Mouse (Mus musculus): ENCODE results near the gene Gm17349.
A peak's percentile ranks its signal among the peaks of the same experiment; 100 is the strongest.
"Not testable (repeated sequence)": the region's sequence is repeated elsewhere in the genome, so short reads cannot be mapped to it uniquely, and the experiment has no call there.

Gm17349 gene

GRCm38 (mm10) chr15:99717386-99718334 lies 12.4 kb upstream of the Gm17349 start, which contains the start of gene Gpd1:
Gene Gpd1 (plus strand): TSS chr15:99717515.
- peak; percentile 46 for DNase-seq

DNA sequence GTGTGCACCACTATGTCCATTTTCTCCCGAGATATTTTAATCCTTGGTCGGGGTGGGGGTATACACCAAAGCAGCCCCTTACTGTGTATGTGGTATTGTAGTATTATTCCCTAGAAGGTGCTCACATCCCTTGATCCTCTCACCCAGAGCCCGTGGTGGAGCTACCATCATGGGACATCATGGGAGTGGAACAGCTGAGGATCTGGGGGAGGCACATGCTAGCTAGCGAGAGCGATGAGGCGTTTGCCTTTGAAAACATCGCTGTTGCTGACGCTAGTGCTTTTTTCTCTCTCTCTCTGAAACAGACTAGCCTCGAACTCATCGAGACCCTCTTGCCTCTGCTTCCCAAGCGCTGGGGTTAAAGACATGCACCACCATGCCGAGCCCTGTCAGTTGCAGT lies 11.5 kb upstream of the Gm17349 start:
- DNase-seq, result no peak

DNA sequence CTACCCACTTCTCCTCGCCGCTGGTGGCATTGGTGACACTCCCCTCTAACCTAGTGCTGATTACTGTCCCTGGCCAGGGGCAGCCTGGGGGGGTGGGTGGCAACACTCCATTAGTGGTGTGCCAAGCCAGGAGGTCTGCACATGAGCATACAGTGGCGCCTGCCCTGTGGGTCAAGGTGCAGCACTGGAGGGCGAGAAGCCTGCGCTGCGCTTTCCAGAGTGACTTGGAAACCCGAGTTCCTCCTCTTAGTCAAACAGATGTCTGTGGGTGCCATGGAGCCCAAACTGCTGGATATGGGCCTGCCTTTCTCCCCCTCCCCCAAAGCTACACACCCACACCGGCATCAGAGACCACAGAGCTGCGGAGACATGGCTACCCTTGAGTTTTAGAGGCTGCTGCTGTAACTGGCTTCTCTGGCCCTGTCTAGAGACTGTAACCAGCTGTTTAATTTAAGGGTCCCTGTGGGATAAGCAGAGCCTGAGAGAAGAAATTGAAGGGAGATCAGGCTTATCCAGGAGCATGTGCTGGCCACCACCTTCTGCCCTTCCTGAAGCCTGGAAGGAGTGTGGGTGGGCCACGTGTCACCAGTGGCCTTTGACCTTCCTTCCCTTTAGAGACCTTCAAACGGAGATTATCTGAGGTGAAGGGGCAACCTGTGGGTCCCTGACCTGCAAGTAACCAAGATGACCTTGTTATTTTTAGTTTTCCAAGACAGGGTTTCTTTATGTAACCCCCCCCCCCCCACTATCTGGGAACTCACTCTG lies 10.9 kb upstream of the Gm17349 start:
- no peak for DNase-seq

DNA sequence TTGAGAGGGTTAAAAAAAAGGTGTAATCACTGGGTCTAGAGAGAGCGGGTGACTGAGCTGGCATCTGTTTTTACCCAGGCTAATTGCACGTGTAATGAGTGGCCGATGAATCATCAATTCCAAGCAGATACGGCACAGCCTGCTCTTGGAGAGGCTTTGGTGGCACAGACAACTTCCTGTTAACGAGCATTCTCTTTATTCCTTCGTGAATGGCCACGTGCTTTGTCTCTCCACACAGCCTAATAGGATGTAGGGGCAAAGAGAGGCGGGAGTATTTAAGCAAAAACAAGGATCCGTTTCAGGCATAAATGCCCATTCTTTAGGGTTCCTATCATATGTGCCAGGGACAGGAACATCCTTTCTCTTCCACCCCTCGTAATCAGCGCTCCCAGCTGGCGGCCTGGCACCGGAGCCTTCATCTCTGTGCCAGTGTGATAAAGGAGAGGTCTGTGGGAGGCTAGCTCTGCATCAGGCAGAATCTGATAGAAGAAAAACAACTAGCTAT lies 10.1 kb upstream of the Gm17349 start:
- no peak for DNase-seq

- peak; percentile 81 for DNase-seq
Observed at GRCm38 (mm10) chr15:99714858-99715257, 9.6 kb upstream of the Gm17349 start.

DNA sequence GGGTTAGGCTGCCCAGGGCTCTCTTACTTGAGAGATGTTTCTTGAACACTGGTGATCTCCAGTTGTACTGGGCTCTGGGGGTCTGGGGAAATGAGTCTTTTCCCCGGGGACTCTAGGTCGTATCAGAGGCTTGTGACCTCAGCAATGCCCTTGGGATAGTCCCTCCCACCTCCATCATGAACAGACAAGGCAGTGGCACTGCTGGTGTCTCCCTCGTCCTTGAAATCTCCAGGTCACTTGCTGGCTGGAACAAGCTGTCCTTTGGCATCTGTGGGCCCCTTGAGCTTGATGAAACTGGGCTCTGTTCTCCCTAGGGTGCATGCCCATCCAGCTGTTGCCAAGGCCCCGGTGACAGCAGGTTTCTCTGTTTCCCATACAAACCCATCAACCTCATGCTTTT lies 8.9 kb upstream of the Gm17349 start:
- no peak for DNase-seq

GRCm38 (mm10) chr15:99713569-99713968 lies 8.3 kb upstream of the Gm17349 start:
- DNase-seq, result no peak

DNA sequence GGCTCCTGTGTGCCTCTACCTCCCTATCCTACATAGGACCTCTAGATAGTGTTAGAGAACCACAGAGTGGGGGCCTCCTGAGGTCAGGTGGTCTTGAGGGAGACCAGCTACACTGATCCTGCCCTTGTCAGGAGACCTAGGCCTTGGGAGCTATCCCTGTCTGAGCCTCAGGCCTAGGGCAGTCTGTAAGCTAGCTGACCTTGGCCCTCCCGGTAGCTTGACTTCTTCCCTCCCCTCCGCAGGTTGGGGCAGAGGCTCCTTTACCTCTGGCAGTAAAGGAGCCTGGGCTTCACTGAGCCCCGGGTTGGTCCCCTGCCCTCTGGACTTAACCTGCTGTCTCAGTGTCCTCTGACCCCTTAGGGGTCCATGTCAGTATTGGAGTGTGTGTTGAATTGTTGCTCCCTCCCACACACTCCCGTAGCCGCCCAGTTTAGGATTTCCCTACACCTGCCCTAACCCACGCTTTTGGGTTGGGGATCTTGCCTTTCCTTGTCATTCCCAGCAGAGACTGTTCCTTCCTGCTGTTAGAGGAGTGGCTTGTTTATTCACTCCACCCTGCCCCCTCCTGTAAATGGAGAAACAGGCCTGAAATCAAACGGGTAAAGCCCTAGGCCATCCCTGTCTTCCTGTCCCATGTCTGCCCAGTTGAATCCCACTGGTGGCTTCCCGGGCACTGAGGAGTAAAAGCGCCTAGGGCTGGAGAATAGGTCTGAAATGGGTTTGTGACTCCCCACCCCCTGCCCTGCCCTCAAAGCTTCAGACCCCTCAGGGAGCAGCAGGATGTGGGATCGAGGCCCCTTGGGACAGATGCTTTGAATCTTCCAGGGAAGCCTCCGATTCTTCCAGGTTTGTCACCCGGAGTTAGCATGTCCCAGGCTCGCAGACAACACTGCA lies 7.6 kb upstream of the Gm17349 start:
- no peak for DNase-seq

DNA sequence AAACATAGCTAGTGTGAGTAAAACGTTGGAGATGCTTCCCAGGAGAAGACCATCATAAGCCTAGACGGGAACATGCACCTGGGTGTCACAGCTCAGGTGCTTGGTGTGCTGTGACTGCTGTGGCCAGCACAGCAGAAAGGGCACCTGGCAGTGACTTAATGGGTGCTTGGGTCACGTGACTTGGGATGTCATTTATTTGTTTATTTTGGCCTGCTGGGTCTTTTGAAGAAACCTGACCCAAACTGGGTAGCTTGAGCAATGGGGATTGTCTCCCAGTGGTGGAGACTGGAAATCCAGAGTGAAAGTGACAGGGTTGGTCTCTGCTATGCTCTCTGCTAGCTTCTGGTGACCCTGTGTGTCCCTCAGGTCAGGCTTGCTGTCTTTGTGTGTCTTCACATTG lies 6.2 kb upstream of the Gm17349 start:
- DNase-seq, result no peak

DNA sequence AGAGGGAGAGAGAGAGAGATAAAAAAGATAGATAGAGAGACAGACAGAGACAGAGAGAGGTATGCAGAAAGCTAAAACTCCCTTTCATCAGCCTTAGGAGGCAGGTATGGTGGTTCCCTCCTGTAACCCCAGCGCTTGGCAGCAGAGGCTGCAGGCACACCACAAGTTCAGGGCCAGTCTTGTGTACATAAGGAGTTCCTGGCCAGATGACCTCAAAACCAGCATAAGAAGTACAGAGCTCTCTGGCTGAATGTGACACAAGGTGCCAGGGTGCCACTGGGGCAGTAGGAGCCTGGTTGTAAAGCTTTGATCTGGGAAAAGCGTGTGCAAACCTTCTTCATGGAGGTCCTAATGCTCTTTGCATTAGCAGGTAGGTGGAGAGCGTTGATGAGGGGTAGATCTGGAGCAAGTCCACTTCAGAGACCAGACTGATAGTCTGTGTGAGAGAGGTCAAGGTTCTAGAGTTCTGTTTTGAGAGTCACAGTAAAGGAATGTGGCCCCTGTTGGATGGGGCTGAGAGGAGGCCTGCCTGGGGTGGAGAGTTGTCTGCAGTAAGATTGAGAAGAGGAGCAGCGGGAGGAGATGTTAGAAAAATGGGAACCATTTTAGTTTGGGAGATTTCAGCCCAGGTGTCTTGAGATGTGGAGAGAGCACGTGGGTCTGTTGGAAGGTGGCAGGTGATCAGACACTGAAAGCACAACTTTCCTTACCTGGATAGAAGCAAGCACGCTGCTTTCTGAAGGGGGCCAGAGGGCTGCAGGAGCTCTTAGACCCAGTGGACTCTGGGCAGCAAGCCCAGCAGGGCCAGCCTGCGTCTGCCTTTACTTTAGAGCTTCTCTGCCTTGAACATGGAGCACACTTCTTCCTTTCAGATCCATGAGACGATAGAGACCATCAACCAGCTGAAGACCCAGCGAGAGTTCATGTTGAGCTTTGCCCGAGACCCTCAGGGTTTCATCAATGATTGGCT lies 5.2 kb upstream of the Gm17349 start:
- no peak for DNase-seq

GRCm38 (mm10) chr15:99708176-99708575 lies 2.9 kb upstream of the Gm17349 start:
- no peak for DNase-seq

DNA sequence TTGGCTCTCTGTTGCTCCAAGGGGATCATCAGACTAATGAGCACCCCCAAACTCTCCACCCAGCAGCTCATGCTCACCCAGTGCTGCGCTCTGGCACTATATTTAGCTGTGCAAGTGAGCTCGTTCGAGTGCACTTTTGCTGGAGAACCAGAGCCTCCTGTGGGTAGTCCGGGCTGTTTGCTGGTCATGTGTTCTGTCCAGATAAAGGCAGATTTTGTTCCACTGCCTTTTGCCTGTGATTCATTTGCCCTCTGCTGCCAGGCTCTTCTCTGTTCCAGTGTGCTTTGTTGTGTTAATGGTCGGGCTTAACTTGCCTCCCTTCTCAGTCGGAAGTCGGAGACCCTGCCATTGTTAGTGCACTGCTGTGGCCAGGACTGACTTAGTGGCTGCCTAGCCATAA lies 409 bp downstream of the Gm17349 start:
- no peak for DNase-seq

GRCm38 (mm10) chr15:99704041-99704681 lies 1.1 kb downstream of the Gm17349 start:
- no peak for DNase-seq

- no peak for DNase-seq
Observed at GRCm38 (mm10) chr15:99703676-99704040, 1.6 kb downstream of the Gm17349 start.

DNA sequence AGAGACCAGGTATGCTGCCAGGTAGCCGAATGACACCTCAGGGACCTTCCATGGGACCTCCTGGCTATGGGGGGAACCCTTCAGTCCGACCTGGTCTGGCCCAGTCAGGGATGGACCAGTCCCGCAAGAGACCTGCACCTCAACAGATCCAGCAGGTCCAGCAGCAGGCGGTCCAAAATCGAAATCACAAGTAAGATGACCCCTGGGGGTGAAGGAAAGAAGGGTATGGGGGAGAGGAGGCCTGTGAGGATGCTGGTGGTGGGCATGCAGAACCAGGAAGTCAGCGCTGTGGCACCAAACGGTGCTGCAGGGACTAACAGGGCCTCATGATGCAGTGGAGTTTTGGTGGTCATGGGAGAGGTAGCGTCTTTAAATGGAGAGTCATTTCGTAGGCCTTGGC lies 2.2 kb downstream of the Gm17349 start:
- no peak for DNase-seq

GRCm38 (mm10) chr15:99701999-99702900 lies 3.0 kb downstream of the Gm17349 start, which contains the start of gene Smarcd1:
Gene Smarcd1 (plus strand): TSS chr15:99702129.
- peak; percentile 96 for DNase-seq

GRCm38 (mm10) chr15:99701640-99701998 lies 3.7 kb downstream of the Gm17349 start:
- not testable (repeated sequence) for DNase-seq

GRCm38 (mm10) chr15:99700219-99701106 lies 4.8 kb downstream of the Gm17349 start:
- no peak for DNase-seq

DNA sequence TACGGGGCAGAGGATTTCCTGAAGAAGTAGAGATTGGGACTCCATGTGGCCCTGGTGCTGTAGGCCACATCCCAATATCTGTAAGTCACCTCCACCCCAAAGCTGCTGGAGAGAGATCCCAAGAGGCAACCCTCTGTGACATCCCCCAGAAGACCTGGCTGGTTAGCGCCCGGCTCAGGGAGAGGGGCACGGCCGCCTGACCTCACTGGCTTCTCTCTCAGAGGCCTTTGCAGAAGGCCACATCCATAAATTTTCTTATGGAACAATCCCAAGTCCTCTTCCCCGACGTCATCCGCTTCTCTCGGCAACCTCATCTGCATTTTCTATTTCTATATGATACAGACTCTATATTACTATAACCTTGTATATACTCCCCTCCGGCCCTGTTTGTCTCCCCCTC lies 5.6 kb downstream of the Gm17349 start:
- no peak for DNase-seq

Data from lung, postnatal 14 days (tissue).